Mouse (Mus musculus) lung, postnatal 4 days (tissue): ENCODE data around the gene Gm10961.

Source experiments
- DNase-seq, 2 experiments: peaks; one replicate each; pipeline ENCODE4 v3.0.0; 2021

Gene Gm10961

DNA sequence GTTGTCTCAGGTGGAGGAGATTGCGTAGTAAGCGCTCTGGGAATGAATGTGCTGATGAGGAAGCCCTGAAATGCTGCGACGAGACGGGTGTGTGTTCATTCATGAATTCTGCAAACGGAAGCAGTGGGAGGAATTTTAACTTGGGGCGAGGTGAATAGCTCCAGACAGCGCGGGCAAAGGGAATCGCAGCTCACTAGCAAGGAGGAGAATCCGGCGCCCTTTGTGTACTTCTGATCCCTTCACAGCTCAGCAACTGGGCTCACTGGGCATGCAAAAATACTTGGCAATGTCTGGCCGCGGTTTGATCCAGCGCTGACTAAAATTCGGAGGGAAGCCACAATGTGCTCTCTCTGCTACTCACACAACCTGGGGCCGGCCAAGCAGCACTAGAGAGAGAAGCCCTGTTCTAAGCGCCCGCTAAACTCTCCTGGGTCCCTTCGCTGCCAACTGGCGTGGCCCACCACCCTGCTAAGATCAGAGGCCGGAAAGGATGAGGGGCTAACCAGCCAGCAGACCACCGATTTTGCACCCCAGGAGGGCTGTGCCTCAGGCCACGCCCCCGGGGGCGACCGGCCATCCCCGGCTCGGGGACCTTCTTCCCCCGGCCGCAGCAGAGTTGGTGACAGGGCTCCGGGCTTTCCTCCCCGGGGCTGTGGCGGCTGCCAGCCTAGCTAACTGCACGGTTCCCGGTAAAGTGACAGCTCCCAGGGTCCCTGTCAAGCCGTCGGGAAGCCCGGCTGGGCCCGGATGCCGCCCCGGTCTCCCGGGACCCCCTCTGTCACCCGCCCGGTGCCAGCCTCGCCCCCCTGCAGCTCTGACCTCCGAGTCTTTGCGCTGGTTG is at the start of gene Gm10961:
Gene Gm10961, plus strand, starts transcription at position 641 of the 841 bp plus-strand sequence.
- DNase-seq: peak; percentile 20 to 29

DNA sequence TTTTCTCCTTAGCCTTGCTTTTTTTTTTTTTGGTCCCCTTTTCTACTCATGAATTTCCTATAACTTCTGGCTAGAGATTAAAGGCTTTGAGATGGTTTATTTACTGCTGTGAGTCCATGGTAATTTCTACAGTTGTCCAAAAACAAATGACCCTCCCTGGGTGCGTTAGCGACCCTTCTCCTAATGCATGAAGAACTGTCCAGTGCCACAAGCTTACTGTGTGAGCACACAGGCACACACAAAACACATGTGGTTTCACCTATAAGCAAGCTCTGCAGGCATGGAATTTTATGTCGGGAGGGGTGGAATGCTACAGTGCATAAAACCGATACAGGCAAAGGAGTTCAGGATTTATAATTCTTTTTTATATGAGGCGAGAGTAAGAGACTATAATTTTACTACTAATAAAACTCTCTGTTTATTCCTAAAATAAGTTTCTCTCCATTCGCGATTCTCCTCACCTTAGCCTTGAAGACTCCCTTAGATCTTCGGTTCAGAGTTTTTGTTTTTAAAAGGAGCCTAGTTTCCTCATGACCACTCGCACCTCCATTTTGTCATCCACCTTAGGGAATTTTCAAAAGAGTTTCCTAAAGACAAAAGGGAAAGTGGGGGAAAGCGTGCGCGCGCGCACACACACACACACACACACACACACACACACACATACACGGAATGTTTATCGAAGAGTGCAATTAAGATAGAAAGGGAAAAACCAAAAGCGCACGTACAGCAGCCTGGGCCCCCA is 48.8 kb upstream of the Gm10961 start:
- no peak for DNase-seq

DNA sequence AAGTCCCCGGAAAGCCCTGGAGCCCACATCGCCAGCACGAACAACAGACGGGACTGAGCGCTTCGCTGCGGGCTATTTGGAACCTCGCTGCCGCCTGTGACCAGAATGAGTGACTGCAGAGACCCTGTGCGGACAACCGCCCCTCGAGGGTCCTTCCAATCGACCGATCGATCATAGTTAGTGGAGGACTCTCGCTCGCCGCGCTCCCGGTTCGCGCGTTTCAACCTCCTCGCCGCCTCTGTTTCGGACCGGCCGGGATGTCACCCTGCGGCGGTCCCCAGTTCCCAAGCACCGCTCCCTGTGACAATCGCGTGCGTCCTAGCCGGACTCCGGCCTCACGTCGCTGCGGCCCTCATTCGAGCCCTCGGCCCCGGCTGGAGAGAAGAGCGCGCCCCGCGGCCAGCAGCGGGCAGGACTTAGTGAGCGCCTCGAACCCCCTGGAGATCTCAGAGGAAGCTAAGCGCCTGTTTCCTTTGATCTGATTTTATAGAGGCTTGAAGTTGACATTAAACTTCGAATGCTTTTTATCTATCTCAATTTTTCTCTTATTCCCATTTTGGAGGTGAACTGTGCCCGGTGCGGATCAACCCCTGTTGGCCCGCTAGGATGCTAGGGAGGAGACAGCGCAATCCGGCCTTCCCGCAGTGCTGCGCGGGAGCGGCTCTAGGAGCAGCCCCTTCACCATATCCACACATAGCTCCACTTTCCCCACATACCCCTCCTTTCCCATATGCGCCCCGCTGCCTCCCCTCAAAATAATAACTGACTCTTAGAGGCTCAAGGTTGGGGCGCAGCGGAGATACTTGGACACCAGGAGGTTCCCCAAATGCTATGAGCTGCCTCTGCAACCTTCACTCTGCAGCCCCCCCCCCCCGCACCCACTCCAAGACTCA is 48.0 kb upstream of the Gm10961 start:
- peak; percentile 17 to 37 for DNase-seq

DNA sequence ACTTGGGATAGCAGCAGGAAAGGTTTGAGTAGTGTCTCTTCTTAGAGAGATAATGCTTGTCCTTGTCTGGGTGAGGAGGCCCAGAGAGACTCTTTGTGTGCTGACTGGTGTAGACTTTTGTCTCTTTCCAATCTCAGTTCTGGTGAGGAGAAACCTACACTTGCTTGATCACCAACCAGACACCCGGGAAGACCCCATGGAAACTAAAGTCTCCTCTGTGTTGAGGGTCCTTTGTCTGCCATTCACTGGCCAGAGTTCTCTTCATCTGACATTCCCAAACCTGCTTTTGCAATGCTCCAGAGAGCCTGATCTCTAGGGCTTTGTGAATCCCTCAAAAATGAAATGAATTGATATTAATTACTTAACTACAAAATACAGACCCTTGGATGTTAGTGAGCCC is 47.2 kb upstream of the Gm10961 start:
- DNase-seq: no peak

DNA sequence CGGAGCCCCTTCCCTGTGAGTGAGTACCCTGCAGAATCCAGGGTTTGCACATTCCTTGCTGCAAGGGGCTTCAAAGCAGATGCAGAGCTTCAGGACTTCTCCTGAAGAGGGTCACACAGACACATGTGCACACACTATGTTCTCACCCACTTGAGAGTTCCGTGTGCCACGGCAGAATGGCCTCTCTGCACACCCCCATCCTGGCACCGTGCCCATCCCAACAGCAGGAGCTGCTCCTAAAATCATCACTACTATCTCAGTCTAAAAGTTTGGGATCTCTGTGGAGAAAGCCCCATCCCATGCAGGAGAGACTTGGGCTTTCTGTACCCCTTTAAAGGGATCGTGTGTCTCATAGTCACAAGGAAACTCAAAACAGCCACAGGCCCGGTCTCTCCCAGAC is 44.6 kb upstream of the Gm10961 start:
- DNase-seq: peak in 1 of 2 experiments; percentile 22

DNA sequence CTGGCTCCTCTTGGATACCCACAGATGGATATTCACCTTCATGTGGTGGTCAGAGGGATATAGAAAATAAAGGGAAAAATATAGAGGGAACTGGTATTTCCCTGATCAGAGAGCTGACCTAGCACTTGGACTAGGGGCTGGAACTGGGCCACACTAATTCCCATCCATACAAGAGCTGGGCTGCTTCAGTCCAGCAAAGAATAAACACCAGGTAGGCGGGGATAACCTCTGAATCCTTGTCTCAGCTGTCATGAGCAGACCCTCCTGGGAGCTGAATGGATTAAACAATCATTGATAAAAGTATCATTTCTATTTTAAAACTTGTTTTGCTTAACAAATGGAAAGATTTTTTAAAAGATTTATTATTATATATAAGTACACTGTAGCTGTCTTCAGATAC is 39.5 kb upstream of the Gm10961 start:
- DNase-seq: peak in 1 of 2 experiments; percentile 5

DNA sequence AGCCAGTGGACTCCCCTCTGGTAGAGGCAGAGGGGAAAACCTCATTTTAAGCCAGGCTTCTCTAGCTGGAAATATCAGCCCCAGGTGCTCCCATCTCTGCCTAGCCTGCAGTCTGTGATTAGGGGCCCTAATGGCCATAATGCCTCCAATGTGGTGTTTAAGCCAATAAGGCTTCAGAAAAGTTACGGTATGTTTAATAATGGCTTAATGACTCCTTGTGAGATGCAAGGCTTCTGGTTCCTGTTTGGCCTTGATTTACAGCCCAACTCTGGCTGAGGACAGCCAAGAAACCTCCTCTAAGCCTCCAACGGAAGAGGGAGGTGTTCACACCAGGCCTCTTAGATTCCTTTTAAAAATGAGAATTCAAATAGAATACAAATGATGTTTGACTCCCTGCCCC is 37.5 kb upstream of the Gm10961 start:
- DNase-seq: no peak

DNA sequence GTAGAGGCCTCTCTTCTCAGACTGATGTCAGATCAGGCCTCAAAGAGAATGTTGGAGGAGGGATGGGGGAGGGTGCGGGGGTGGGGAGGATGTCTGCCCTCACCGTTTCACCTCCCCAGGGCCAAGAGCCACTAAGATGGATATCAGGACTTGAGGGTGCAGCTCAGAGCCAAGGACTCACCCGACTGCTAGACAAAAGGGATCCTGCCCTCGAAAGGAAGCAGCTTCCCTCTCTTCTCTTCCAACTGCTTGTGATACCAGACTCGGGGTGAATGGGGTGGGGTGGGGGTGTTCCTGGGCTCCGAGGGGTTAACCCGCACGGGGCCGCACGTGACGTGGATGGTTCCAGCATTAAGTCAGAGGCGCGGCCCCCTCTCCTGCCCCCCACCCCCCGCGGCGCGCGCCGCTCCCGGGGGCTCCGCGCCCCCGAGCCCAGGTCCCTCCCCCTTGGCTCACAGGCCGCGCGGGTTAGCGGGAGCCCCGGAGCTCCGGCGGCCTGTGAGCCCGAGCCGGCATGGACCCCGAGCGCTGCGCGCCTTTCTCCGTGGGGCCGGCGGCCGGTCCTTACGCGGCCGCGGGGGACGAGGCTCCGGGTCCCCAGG is 36.4 kb upstream of the Gm10961 start, which contains the start of gene Alx3:
Gene Alx3, plus strand, starts transcription at position 370 of the 602 bp plus-strand sequence.
- DNase-seq: no peak

DNA sequence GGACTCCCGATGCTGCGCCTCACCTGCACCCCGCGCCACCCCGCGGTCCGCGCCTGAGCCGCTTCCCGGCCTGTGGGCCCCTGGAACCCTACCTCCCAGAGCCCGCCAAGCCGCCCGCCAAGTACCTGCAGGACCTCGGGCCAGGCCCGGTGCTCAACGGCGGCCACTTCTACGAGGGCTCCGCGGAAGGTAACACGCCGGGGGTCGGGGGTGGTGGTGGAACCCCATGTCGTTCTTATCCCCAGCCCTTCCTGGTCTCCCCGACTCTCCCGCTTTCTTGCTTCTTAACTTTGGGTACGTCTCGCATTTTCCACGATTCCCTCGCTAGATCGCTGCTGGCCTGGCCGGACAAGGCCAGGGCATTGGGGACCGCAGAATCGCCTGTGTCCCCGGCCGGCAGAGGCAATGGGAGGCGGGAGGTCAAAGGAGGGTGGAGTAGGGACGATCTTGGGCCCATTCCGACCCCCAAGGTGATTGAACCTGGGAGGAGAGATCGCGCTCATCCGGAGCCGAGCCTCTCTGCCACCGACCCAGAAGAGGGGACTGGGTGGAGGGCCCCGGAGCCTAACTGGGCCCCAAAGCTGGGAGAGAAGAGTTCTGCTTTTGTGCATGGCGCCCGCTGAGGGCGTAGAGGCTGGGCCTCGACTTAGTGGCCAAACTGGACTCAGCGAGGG is 35.7 kb upstream of the Gm10961 start:
- peak; percentile 11 to 27 for DNase-seq

DNA sequence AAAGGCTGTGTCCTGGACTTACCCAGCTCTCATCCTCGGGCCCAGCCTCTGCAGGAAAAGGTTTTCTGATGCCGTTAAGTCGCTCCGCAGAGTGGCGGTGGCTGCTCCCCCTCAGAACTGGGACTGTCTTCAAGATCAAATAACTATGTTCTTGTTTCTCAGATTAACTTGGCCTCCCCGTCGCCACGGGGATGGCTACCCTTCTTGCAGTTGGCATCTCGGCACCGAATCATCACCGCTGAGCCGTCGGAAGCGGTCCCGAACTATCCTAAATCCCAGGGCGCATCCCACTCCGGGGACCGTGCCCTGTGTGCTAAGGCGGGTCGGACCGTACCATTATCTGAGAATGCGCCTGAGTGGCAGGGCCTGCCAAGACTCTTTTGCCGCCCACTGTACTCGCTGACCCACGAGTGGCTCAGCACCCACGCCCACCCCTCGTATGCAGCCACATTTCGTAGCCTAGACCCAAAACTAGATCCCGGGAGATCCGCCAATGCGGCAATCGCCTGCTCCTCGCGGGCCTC is 35.1 kb upstream of the Gm10961 start:
- peak in 1 of 2 experiments; percentile 23 for DNase-seq

DNA sequence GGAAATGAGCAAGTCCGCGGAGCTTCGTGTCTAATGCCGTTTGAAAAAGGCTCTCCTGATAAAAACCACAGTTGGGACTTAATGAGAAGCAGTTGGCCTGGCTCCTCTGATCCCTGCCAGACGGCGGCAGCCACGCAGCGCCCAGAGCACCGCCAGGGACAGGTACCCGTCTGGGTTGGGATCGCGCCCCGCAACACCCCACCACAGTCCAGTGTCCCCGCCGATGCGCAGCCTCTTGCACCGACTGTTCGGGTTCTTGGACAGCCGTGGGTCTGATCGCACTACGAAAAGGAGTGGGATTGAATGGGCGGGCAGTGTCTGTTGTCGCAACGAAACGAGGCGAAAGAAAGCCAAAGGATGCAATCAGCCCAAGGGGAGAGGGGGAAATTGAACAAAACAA is 34.6 kb upstream of the Gm10961 start:
- peak in 1 of 2 experiments; percentile 37 for DNase-seq

DNA sequence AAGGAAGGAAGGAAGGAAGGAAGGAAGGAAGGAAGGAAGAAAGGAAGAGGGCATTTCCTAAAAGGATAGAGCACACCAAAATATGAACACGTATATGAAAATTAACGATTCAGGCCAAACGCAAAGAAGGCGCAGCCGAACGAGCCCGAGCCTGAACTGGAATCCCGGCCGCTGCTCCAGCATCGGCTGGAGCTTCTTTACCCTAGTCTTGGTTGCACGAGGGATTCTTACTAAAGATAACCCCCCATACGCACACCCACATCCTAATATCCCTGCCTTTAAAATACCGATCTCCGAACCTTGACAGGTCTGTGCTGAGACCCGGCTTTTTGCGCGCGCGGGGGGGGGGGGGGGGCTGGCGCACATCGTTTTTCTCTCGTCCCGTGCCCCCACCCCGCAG is 34.0 kb upstream of the Gm10961 start:
- DNase-seq: peak in 1 of 2 experiments; percentile 9

DNA sequence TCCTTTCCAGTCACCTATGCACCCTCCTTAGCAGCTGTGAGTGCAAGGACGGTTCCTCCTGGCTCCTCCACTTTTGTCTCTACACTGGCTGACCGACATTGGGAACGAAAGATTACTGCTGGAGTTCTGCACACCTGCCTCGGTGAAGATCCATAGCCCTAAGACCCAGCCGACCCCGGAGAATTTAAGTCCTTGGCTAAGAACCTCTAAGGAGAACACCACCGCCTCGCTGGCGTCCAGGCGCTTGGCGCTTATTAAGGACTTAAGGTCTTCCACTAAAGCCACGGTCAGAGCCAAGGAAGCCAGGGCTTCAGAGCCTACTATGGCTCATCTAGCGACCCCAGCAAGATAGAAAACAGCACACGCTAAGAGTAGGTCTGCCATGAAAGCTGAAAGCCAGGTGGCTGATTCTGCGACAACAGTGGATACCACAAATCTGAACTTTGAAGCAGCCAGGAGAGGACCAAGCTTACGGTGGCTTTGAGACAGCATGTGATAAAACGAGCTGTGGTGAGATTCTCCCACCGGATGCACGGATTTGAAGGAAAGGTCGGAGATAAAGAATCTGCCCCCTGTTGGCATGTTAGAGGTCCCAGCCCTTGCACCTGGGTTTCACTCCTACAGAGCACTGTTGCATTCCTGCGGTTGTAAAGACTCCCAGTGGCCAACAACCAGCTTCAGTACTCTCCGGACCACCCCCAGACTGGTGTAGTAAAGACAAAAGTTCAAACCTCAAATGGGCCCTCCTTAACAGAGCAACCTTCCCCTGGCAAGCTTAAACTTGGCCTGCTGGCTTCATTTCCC is 33.3 kb upstream of the Gm10961 start:
- DNase-seq: peak in 1 of 2 experiments; percentile 21

DNA sequence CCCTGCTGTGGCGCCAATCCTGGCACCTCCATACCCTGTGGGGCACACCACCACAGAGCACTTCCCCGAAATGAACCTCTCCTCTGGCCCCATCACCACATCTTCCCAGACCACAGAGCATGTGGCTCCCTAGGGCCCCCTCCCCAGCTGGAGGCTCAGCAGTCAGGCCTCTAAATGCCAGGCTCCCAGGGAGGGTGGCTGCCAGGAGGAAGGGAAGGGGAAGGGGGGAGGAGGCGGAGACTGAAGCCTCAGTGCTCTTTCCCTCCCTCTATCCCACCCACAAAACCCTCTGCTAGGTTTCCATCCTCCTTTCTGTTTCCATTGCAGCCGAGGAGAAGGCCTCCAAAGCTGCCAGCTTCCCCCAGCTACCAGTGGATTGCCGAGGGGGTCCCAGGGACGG is 31.0 kb upstream of the Gm10961 start:
- DNase-seq: no peak

DNA sequence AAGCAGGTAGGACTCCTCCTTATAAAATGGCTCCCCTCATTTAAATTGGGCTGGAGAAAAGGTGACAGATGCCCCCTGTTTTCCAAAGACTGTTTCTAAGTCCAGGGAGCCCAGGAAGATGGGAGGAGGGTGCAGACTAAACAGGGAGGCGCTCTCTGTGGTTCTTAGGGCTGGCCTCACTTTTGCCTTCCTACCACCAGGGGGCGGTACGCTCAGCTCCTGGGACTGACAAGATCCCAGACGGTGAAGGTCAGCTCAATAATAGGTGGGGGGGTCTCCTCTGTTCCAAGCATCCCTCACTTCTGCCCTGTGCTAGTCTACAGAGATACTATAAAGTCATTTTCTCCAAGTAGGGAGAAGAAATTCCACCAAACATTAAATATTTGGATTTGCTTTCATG is 25.8 kb upstream of the Gm10961 start:
- DNase-seq: peak; percentile 55 to 72

DNA sequence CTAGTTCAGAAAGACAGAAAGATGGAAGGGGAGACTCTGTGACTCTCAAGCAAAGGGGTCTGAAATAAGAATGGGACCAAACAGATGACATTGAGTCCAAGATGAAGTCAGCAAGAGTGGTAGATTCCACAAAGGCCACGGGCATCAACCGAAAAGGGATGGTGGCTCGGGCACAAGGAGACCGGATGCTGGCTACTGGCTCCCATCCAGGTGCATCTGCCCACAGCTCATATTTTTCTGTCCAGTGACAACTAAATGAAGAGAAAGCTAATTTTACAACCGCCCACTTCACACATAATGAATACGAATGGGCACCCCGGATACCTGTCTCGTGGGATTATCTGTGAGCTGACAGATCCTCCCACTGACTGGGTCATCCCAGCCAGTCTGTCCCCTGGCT is 23.9 kb upstream of the Gm10961 start:
- no peak for DNase-seq

DNA sequence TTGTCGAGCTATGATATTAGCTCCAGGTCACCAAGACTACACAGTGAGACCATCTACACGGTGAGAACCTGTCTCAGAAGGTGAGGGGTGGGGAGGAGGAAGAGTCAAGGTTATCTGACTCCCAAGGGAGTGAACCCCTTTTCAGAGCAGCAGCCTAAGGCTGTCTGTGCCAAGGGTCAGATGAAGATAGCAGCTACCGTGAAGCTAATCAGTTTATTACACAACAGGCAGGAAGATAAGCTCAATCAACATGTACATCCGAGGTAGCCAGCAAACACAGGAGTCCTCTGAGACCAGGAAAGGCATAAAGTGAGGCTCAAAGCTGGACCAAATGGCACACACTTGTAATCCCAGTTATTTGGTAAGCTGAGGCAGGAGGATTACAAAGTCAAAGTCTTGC is 22.3 kb upstream of the Gm10961 start:
- no peak for DNase-seq

DNA sequence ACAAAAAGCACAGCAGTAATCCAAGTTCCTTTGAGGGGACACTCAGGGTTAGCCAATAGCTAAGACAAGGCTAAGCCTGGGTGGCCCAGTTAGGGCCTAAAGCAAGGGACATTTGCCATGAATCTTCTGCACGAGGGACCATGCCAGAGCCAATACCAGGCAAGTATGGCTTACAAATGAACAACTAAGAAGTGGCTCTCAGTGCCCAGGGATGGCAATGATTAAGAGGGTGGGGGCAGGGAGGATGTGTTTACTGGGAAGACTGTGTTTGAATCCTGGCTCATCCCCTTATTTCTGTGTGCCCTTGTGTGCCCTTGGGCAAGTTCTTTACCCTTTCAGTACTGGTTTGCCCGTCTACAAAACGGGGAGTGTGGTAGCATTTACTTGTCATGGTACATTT is 21.7 kb upstream of the Gm10961 start:
- DNase-seq: no peak

DNA sequence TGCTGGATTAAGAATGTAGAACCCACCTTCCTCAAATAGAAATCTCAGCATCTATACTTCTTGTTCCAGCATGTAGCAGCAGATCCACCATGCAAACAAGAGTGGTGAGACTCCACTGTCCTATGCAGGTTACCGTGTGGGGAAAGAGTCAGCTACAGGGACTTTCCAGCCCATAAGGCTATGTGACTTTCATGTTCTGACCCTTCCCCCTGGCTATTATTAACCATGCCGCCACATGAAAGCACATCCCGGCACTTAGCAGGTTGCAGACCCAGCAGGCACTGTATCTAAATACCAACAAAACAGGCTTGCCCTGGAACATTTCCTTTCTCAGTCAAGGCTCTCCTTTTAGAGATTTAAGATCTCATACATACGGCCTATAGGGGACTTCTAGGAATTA is 19.7 kb upstream of the Gm10961 start:
- no peak for DNase-seq

DNA sequence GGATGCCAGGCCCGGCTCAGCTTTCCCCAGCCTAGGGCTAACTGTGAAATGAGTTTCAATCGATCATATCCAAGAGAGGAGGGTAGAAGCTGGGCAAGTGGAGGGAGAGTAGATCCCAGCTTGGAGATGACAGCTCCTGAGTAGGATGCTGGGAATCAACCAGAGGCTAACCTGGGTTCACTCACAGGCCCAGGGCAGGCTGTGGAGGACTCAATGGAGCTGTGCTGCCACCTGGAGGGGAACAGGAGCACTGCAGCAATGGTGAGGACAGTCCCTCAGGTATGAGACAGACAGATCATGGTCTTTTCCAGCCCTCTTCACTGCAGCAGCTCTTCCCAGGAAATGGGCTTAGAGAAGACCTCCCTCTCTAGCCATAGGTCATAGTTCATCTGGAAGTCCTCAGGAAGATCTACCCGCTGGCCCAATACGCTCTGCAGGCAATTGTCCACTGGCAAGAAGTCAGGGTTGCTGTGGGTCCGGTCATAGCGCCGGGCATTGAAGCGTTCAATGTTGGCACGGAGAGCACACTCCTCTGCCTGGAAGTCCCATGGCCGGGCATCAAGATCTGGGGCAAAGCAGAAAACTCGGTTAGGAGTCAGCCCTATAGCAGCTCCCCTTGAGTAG is 18.1 kb upstream of the Gm10961 start:
- peak; percentile 54 to 64 for DNase-seq
